Mouse (Mus musculus) neural tube, embryonic 13.5 days (tissue): ENCODE data around the gene Banp. TPM values are rescaled to one million over a fixed set of nuclear protein-coding genes. Genes with fewer than 3 reads are reported as not detected.

ENCODE experiments used
- ATAC-seq: fragments of 200-750 bp; cut with Nextera tagmentation; 2 replicates; pipeline ENCODE4 v1.8.0; 2017; ENCODE audit warnings: low read depth, mild to moderate bottlenecking, moderate TSS enrichment, moderate library complexity
- H3K27ac ChIP-seq: fragments of 300-500 bp; sonication (generic); replicated peaks from 2 replicates; pipeline ENCODE4 v1.5.1; 2015; ENCODE audit warnings: moderate library complexity, mild to moderate bottlenecking, inconsistent platforms
- H3K27me3 ChIP-seq: fragments of 300-500 bp; sonication (generic); 2 replicates; pipeline ENCODE4 v1.6.1; 2015; ENCODE audit warnings: mild to moderate bottlenecking, inconsistent platforms
- H3K36me3 ChIP-seq: fragments of 300-500 bp; sonication (generic); 2 replicates; pipeline ENCODE4 v1.6.1; 2015; ENCODE audit warnings: mild to moderate bottlenecking, inconsistent platforms
- H3K4me1 ChIP-seq: fragments of 300-500 bp; sonication (generic); replicated peaks from 2 replicates; pipeline ENCODE4 v1.6.1; 2015; ENCODE audit warnings: inconsistent platforms
- H3K4me2 ChIP-seq: fragments of 300-500 bp; sonication (generic); 2 replicates; pipeline ENCODE4 v1.6.1; 2015; ENCODE audit warnings: inconsistent platforms, mild to moderate bottlenecking, moderate library complexity
- H3K4me3 ChIP-seq: fragments of 300-500 bp; sonication (generic); 2 replicates; pipeline ENCODE4 v1.5.1; 2015; ENCODE audit warnings: mild to moderate bottlenecking, inconsistent platforms
- H3K9ac ChIP-seq: fragments of 300-500 bp; sonication (generic); 2 replicates; pipeline ENCODE4 v1.6.1; 2015; ENCODE audit warnings: moderate library complexity, mild to moderate bottlenecking, inconsistent platforms
- H3K9me3 ChIP-seq: fragments of 300-500 bp; sonication (generic); 2 replicates; pipeline ENCODE4 v1.6.1; 2016; ENCODE audit warnings: inconsistent platforms
- WGBS: fragments of 180-500 bp; shearing (Covaris S2); methylation state at CpG from one replicate; pipeline ENCODE4 v1.1.7; 2015; 5-methylcytosine and 5-hydroxymethylcytosine counted together
- polyA plus RNA-seq: library from polyadenylated mRNA; unstranded; fragments of >200 nt; fragmentation: Nextera tagmentation; extraction: Ambion mirVana; gene quantifications from 2 replicates; pipeline ENCODE4 v1.2.1, GENCODE M21; 2015

Banp gene
- polyA plus RNA-seq, 1 experiment from 2014 or later, result 60.1 TPM

DNA sequence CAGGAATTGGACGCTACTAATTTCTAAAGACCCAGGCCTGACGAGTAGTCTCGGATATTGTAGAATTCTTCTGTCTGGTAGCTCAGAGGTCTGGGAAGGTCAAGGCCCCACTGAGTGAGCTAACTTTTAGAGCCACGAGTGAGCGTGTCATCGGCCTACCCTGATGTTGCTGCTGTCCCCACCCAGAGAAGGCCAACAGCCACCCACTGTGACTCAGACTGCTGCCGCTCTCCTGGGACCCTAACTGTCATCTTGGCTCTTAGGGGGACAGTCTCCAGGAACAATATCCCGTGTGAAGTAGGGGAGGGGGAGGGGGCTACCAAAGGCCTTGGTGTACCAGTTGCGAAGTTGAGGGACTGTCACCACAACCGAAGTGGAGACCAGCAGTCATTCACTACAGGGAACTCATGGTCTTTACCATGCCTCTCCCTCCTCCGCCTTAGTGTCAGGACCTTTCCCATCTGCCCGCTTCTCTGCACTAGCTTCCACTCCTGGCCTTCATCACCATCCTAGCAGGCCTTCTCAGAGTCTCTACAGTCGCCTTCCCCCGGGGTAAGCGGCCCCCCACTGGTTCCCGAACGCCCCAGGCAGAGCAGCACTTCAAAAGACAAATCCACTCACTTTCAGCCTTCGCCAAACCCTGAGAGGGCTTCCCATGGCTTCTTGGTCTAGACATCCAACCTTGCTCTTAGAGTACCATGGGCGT, 2.4 kb upstream of the Banp start:
- Histone ChIP-seq H3K27ac (peak overlapping the region; percentile 75), H3K36me3 (no peaks in the 10 kb centered on the region), H3K27me3 (no peaks in the 10 kb centered on the region), H3K9me3 (no peaks in the 10 kb centered on the region), H3K4me3 (peak overlapping the region; percentile 34), H3K4me2 (peak overlapping the region; percentile 63), H3K9ac (peak overlapping the region; percentile 67), H3K4me1 (peaks cover 37% of the 10 kb centered on the region)
- 28% methylated on average over 19 of the region's 19 CpGs for WGBS
- ATAC-seq, result no peak

DNA sequence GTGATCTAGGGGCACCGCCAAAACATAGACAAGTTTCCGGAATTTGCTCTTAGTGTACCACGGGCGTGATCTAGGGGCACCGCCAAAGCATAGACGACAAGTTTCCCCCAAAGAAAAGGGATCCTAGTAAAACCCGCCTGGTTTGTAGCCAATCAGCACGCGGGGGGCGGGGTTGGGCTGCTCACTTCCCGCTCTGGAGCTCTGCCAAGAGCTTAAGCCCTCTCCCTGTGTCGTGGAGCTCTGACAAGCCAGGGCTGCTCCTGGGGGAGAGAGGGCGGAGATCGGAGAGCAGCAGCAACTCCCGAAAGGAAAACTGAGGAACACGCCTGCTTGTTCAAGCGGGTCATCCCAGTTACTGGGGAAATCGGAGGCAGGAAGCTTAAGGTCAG, 1.8 kb upstream of the Banp start:
- Histone ChIP-seq H3K9me3 (no peaks in the 10 kb centered on the region), H3K4me2 (peak overlapping the region; percentile 63), H3K27ac (peak overlapping the region; percentile 76), H3K36me3 (peaks cover 3% of the 10 kb centered on the region; the same call in 1 of the 2 replicates), H3K4me3 (peak overlapping the region; percentile 34), H3K27me3 (no peaks in the 10 kb centered on the region), H3K4me1 (peaks cover 43% of the 10 kb centered on the region), H3K9ac (peak overlapping the region; percentile 67)
- WGBS, result 1% methylated on average over 18 of the region's 18 CpGs
- no peak for ATAC-seq

DNA sequence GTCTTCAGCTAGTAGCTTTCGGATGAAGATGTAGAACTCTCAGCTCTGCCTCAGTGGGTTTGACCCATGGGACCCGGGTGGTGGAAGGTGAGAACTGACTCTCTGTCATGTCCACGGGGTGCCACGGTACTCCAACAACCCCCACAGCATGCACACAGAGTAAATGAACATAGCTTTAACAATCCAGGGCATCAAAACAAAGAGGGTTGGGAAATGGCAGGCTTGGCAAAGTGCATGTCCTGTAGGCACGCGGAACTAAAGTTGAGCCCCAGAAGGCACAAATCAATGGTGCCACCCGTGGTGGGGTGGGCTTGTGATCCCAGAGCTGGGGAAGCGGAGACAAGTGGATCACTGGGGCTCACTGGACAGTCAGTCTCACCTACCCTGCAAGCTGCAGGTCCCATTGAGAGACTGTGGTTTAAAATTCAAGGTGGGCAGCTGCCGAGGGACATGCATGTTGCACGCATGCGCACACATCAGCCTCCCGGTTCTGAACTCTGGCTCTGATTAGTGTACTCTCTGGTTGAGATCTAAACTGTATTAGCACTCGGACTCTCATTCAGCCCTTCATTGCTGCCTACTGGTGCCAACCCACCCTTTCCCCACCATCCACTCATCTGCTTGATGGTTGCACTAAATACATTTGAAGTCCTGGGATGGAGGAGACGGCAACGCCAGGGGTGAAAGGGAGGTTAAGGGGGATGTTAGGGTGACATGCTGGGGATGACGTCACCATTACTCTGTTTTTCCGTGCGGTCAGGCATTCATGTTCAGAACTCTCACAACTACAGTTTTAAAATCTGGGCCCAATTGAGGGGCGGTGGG, 1.0 kb upstream of the Banp start:
- Histone ChIP-seq H3K9me3 (no peaks in the 10 kb centered on the region), H3K36me3 (peaks cover 4% of the 10 kb centered on the region; the same call in 1 of the 2 replicates), H3K27ac (peak overlapping the region; percentile 76), H3K9ac (peak overlapping the region; percentile 67), H3K27me3 (no peaks in the 10 kb centered on the region), H3K4me3 (peak overlapping the region; percentile 34), H3K4me1 (peaks cover 50% of the 10 kb centered on the region), H3K4me2 (peak overlapping the region; percentile 63)
- ATAC-seq, result no peak
- 56% methylated on average over 19 of the region's 19 CpGs for WGBS

DNA sequence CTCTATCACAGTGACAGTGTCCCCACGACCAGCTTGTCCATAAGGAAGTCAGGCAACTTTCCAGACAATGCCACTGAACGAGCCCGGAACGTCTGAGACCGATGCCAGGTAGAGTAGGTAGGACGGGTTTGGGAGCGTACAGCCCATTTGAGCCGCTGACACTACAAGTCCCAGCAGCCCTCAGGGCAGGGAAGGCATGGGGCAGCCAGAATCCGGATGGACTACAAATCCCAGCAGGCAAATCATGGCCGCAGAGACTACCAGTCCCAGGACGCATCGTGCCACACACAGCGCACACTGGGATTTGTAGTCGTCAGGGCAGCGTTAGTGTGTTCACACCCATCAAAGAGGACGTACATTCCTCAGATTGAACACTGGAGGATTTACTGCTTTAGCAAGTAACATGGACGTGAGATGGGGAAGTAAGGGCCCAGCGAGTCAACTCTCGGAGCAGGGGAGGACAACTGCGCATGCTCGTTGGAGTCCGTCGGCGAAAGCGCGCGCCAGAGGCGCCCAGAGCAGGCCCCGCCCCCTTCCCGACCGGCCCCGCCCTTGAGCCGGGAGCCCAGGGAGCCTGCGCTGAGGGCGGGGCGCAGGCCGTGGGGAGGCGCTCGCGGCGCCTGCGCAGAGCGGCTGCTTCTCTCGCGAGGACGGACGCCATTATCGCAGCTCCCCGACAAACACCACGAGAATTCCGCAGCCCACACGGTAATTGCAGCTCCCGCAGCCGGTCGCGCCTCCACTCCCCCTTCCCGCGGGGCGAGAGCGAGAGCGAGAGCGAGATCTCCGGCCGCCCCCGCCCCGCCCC, 595 bp downstream of the Banp start:
- Histone ChIP-seq H3K27me3 (no peaks in the 10 kb centered on the region), H3K9ac (peak overlapping the region; percentile 99), H3K4me3 (peak overlapping the region; percentile 95), H3K4me1 (peaks cover 64% of the 10 kb centered on the region), H3K4me2 (peak overlapping the region; percentile 97), H3K9me3 (no peaks in the 10 kb centered on the region), H3K27ac (peak overlapping the region; percentile 98), H3K36me3 (peaks cover 19% of the 10 kb centered on the region)
- peak; percentile 96 for ATAC-seq
- under 1% methylated on average over 60 of the region's 66 CpGs for WGBS

DNA sequence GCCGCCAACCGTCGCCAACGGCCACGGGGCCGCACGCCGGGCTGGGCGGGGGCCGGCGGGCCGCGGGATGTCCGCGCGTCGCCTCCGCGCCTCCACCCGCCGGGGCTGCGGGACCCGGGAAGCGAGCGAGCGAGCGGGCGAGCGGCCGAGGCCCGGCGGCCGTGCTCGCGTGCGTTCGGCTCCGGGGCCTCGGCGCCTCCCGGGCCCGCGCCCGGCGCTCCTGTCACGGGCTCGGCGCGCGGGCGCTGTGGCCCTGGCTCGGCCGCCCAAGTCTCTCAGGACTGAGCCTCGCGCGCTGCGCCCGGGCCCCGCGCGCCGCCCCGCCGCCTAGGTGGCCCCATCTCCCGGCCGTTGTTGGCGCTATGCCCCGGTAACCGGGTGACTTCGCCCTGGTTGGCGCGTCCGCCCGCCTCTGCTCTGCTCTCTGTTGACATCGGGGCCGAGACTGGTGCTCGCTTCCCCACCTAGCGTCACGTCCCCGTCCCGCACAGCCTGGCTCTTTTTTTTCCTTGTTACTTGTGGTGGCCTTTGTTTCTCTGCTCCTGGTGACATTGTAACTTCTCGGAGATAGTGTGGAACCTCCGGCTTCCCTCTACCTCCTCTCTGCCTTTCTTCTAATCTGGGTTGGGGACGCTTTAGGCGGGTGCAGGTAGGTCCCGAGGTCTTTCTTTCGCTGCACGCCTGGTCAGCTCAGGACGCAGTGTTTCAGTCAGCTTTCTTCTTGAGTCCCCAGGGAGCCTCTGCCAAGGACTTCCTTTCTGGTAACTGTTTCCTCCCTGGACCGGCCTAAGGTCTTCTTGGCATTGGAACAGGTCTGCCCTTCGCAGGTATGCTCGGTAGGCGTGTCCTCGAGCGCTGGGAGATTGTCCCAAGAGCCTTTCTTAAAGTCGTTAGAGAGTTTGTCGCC, 1.5 kb downstream of the Banp start:
- H3K9ac ChIP-seq, result peak overlapping the region; percentile 99
- H3K4me2 ChIP-seq, result peak overlapping the region; percentile 97
- peaks cover 25% of the 10 kb centered on the region for H3K36me3 ChIP-seq
- peak; percentile 16 for ATAC-seq
- H3K4me1 ChIP-seq, result peaks cover 64% of the 10 kb centered on the region
- H3K9me3 ChIP-seq, result no peaks in the 10 kb centered on the region
- H3K27me3 ChIP-seq, result no peaks in the 10 kb centered on the region
- peak overlapping the region; percentile 95 for H3K4me3 ChIP-seq
- peak overlapping the region; percentile 98 for H3K27ac ChIP-seq
- 2% methylated on average over 60 of the region's 97 CpGs for WGBS

DNA sequence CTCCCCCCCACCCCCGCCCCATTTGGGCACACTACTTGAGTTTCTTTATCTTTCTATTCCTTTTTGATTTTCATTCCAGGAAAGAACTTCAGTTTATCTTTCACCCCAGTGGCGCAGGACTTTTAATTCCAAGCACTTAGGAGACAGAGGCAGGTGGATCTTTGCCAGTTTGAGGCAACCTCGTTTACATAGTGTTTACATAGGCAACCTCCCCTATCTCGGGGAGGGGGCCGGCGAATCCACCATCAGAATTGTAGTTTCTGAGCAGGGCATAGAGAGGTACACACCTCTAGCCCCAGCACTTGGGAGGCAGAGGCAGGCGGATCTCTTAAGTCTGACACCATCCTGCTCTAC, 2.1 kb downstream of the Banp start:
- 39% methylated on average over 7 of the region's 7 CpGs for WGBS
- ATAC-seq, result no peak
- H3K9me3 ChIP-seq, result no peaks in the 10 kb centered on the region
- H3K27me3 ChIP-seq, result no peaks in the 10 kb centered on the region
- peak overlapping the region; percentile 95 for H3K4me3 ChIP-seq
- H3K4me2 ChIP-seq, result peak overlapping the region; percentile 97
- H3K27ac ChIP-seq, result peak overlapping the region; percentile 98; the same call in 1 of the 2 replicates
- peak overlapping the region; percentile 99 for H3K9ac ChIP-seq
- H3K4me1 ChIP-seq, result peaks cover 64% of the 10 kb centered on the region
- peaks cover 27% of the 10 kb centered on the region for H3K36me3 ChIP-seq

DNA sequence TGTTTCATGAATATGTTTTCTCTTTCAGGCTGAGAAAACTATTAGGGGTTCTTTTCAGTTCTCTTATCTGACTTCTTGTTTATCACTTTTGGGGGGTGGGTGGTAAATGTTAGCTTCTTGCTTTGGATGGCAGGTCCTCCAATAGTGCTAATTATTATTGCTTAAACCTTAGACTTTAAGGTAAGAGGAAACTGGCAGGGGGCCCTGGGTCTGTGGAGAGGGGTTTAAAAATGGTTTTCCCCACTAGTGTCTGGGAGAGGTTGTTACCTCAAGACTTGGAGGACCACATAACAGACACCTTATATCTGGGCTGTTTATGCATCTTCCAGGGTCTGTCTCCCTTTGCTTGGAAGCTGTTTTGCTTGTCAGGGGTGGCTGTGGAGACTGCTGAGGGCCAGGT, 2.6 kb downstream of the Banp start:
- Histone ChIP-seq H3K36me3 (peaks cover 27% of the 10 kb centered on the region), H3K9ac (peak overlapping the region; percentile 99), H3K4me3 (peak overlapping the region; percentile 95), H3K9me3 (no peaks in the 10 kb centered on the region), H3K27me3 (no peaks in the 10 kb centered on the region), H3K4me1 (peaks cover 61% of the 10 kb centered on the region), H3K4me2 (peak overlapping the region; percentile 97), H3K27ac (no peak overlapping the region)
- ATAC-seq, result no peak

DNA sequence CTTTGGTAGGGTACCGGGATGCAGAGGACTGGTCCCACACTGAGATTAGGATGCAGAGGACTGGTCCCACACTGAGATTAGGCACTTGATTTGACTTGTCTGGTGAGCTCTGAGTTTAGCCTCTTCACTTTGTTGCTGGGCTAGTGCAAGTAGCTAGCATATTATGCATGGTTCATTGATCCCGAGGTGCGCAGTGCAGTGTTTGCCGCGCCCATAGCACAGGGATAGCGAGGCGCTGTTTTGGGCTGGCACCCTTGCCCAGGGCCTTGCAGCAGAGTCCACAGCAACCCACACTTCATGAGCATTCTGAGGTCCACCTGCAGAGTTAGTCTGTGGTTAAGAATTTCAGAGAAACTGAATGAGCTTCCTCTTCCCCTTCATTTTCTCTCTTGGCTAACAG, 3.2 kb downstream of the Banp start:
- ATAC-seq, result no peak
- Histone ChIP-seq H3K9me3 (no peaks in the 10 kb centered on the region), H3K4me3 (peak overlapping the region; percentile 95; the same call in 1 of the 2 replicates), H3K4me1 (peaks cover 54% of the 10 kb centered on the region), H3K9ac (0 out of 2 replicates have a peak overlapping the region, but pooled peaks have one; percentile 99), H3K4me2 (peak overlapping the region; percentile 97), H3K27ac (no peak overlapping the region), H3K27me3 (no peaks in the 10 kb centered on the region), H3K36me3 (peaks cover 27% of the 10 kb centered on the region)
- WGBS, result 87% methylated on average over 7 of the region's 7 CpGs

DNA sequence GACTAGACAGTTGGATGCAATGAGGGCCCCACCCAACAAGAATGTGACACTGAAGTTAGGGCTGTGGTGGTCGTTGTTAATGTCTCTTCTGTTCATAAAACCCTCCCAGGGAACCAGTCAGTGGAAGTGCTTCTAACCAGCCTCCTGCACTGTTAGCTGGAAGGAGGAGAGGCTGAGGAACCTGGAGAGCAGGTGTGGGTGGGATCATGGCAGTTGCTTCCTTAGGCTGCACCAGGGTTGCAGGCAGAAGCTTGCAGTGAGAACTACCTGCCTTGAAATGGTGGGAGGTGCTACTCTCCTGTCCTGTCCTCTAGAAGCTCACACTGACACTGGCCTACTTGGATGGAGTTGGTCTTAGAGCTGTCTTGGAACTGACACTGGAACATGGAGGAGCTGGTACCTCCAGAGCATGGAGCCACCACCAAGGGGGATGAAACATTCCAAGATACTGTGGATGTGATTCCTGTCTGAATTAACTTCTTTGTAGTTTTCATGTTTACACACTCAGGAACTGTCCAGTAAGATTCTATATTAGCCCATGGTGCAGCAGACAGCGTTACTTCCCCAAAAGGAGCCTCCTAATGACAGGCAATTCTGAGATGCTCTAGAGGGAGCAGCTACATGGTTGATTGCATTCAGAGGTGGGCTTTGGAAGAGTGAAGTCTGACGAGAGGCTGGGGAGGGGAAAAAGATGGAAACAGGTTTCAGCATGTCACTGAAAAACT, 4.4 kb downstream of the Banp start:
- 76% methylated on average over 3 of the region's 3 CpGs for WGBS

DNA sequence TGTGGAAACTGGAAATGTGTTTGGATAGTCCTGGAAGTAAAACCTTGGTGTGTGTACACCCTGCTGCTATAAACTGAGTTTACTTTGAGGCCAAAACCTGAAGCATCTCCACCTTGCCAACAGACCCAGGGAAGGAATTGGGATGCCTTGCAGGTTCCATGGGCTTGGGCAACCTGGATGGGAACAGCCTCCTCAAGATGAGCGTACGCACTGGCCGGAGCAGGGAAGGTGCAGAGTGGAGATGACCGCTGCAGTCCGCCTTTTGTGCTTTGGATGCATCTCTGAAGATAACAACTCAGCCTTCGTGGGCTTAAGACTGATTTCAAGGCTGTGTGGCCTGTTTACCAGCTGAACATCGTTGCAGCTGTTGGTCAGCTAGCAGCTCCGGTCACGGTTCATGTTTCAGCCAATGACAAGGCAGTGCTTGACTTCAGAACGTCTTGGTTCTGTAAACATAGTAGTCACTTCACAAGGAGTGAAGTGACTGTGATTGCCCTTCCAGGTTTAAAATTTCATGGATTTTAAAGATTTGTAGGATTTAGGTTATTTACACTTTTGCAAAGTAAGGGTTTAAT, 5.5 kb downstream of the Banp start:
- H3K9ac ChIP-seq, result no peak overlapping the region
- H3K4me1 ChIP-seq, result peaks cover 44% of the 10 kb centered on the region
- no peaks in the 10 kb centered on the region for H3K27me3 ChIP-seq
- no peak overlapping the region for H3K4me2 ChIP-seq
- no peak overlapping the region for H3K27ac ChIP-seq
- 84% methylated on average over 10 of the region's 10 CpGs for WGBS
- no peak for ATAC-seq
- peaks cover 27% of the 10 kb centered on the region for H3K36me3 ChIP-seq
- H3K9me3 ChIP-seq, result no peaks in the 10 kb centered on the region
- no peak overlapping the region for H3K4me3 ChIP-seq

More for the DNA sequence above, 4.4 kb downstream of the Banp start:
- H3K27me3 ChIP-seq, result no peaks in the 10 kb centered on the region
- H3K36me3 ChIP-seq, result peaks cover 27% of the 10 kb centered on the region
- H3K27ac ChIP-seq, result no peak overlapping the region; the same call in 1 of the 2 replicates
- H3K4me1 ChIP-seq, result peaks cover 48% of the 10 kb centered on the region
- no peaks in the 10 kb centered on the region for H3K9me3 ChIP-seq
- H3K9ac ChIP-seq, result no peak overlapping the region
- no peak for ATAC-seq
- H3K4me3 ChIP-seq, result no peak overlapping the region
- H3K4me2 ChIP-seq, result no peak overlapping the region
